Mouse (Mus musculus) lung, embryonic 15.5 days (tissue): ENCODE measurements around the gene Gpatch1. TPM values are rescaled to one million over a fixed set of nuclear protein-coding genes. Genes with fewer than 3 reads are reported as not detected.

Experiments used
- ATAC-seq: fragments of 200-750 bp; cut with Nextera tagmentation; 2 replicates; pipeline ENCODE4 v1.8.0; 2017; ENCODE audit warnings: moderate number of reproducible peaks, borderline replicate concordance; ENCODE audit not compliant: low FRiP score, low TSS enrichment; ENCODE audit errors: extremely low read depth
- H3K27ac ChIP-seq: fragments of 300-500 bp; sonication (generic); 2 replicates; pipeline ENCODE4 v1.5.1; 2015; ENCODE audit warnings: moderate library complexity, mild to moderate bottlenecking, inconsistent platforms
- H3K27me3 ChIP-seq: fragments of 300-500 bp; sonication (generic); 2 replicates; pipeline ENCODE4 v1.6.1; 2015; ENCODE audit warnings: inconsistent platforms
- H3K36me3 ChIP-seq: fragments of 300-500 bp; sonication (generic); 2 replicates; pipeline ENCODE4 v1.6.1; 2015; ENCODE audit warnings: inconsistent platforms
- H3K4me1 ChIP-seq: fragments of 300-500 bp; sonication (generic); 2 replicates; pipeline ENCODE4 v1.6.1; 2015; ENCODE audit warnings: inconsistent platforms
- H3K4me2 ChIP-seq: fragments of 300-500 bp; sonication (generic); 2 replicates; pipeline ENCODE4 v1.6.1; 2015; ENCODE audit warnings: inconsistent platforms, mild to moderate bottlenecking, moderate library complexity
- H3K4me3 ChIP-seq: fragments of 300-500 bp; sonication (generic); 2 replicates; pipeline ENCODE4 v1.5.1; 2015; ENCODE audit warnings: mild to moderate bottlenecking, inconsistent platforms
- H3K9ac ChIP-seq: fragments of 300-500 bp; sonication (generic); 2 replicates; pipeline ENCODE4 v1.6.1; 2015; ENCODE audit warnings: inconsistent platforms
- H3K9me3 ChIP-seq: fragments of 300-500 bp; sonication (generic); 2 replicates; pipeline ENCODE4 v1.6.1; 2016; ENCODE audit warnings: inconsistent platforms
- WGBS: fragments of 180-500 bp; shearing (Covaris S2); methylation state at CpG from one replicate; pipeline ENCODE4 v1.1.7; 2015; 5-methylcytosine and 5-hydroxymethylcytosine counted together
- polyA plus RNA-seq: library from polyadenylated mRNA; unstranded; fragments of >200 nt; fragmentation: Nextera tagmentation; extraction: Ambion mirVana; gene quantifications from 2 replicates; pipeline ENCODE4 v1.2.1, GENCODE M21; 2015

Gene Gpatch1
- 14.2 and 15.7 TPM in 2 replicates for polyA plus RNA-seq

DNA sequence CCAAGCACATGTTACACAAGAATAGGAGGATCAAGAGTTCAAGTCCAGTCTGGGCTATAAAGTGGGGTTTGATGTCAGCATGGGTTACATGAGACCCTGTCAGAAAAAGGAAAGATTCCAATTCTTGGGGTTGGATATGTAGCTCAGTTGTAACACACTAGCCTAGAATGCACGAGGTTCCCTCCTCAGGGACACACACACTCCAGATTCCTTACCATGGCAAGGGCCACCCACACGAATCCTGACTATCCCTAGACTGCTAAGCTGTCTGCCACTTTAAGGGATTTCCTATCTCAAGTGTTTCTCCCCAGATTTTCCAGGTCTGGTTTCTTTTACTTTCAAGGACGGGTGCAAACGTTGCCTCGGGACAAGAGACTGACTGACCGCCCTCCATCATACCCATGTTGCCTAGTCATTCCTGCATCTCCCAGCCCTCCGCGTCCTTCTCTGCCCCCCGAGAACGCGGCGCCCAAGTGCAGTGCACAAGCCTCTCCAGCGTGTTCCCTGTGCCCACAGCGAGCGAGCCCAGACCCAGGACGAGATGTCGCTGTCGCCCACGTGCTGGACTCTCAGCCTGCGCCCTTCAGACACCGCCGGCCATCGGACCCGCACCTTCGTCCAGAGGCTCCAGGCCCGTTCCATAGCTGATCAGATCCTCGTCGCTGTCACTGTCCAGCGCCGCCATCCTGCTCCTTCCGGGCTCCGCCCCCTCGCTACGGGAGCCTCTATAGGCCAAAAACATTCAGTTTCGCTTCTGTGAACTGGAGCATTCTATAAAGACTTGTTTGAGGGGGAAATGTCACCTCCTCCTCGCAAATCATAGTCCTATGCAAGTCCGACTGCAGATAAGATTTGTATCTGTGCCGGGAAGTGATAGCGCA is at the start of gene Gpatch1:
Gpatch1 (minus strand) TSS at position 712 of the 881 bp plus-strand sequence.
- Histone ChIP-seq H3K4me1 (peaks cover 13% of the 10 kb centered on the region), H3K9ac (peak within 1 kb of the TSS; percentile 86), H3K9me3 (no peaks in the 10 kb centered on the region), H3K36me3 (no peaks in the 10 kb centered on the region), H3K27ac (peak within 1 kb of the TSS; percentile 41; the same call in 1 of the 2 replicates), H3K27me3 (no peaks in the 10 kb centered on the region), H3K4me3 (peak within 1 kb of the TSS; percentile 98), H3K4me2 (peak within 1 kb of the TSS; percentile 72)
- ATAC-seq: peak; percentile 74; the same call in 1 of the 2 replicates
- WGBS: under 1% methylated on average over 39 of the region's 39 CpGs

DNA sequence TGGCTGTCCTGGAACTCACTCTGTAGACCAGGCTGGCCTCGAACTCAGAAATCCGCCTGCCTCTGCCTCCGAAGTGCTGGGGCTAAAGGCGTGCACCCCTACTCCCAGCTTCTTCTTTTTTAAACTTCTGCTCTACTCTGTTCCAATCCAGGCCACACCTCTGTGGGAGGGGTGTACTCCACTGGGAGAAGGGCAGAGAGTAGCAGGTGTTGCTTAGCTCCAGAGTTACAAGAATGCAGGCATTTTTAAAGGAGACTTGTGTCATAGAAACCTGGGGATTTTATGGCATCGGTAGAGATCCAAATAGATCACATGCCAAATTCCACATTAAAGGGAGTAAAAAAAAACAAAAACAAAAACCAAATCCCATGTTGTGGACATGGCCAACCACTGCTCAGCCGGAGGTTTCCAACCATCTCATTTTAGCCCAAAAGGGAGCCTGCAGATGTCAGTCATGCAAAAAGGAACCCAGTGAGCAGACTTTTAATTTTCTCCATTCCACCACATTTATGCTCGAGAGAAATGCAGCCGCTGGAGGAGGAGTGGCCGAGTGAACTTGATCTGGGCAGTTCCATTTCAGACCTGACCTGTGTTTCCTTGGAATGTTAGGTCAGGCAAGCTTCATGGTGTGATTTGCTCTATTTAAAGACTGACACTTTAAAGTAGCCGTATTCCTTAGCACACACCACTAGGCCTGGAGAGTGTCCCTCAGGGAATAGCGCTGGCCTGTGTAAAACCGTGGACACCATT is 47.1 kb upstream of the Gpatch1 start:
- H3K4me1 ChIP-seq: no peaks in the 10 kb centered on the region
- no peak overlapping the region for H3K9ac ChIP-seq
- no peak overlapping the region for H3K27ac ChIP-seq
- ATAC-seq: no peak
- H3K4me2 ChIP-seq: no peak overlapping the region
- H3K27me3 ChIP-seq: no peaks in the 10 kb centered on the region
- no peaks in the 10 kb centered on the region for H3K9me3 ChIP-seq
- H3K36me3 ChIP-seq: no peaks in the 10 kb centered on the region
- WGBS: 68% methylated on average over 12 of the region's 12 CpGs
- no peak overlapping the region for H3K4me3 ChIP-seq

DNA sequence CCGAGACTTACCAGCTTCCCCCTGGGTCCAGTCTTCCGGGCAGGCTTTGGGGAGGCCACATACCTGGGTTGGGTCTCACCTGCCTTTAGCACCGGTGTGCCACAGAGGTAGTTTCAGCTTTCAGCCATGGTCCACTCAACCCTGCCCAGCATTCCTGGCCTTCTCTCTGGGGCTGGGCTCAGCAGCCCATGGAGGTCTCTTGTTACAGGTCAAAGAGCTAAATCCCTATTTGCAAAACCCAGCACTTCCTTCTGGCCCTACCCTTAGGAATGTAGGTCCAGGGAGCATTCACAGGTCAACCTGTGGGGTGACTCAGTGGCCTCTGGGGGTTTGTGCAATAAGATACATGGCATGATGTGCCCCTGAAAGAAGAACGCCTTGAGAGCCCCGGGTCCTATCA is 44.6 kb upstream of the Gpatch1 start:
- ATAC-seq: no peak
- 44% methylated on average over 5 of the region's 5 CpGs for WGBS

DNA sequence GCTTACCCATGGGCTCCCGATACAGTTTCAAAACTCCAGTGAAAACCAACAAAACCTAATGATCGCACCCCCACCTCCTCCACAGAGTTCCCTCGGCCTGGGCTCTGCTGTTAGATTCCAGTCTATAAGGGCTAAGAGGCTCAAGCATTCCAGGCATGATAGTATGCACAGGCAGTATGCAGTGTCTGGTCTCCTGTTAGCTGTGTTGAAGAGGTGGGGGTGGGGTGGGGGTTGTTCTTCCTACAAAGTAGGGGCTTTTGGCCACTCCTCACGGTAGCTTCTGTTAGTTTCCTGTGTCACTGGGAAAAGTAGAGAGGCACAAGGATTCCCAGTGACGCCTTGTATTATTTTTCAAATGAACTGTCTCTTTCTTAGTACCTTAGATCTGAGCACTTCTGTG is 44.0 kb upstream of the Gpatch1 start:
- ATAC-seq: no peak
- Histone ChIP-seq H3K27ac (no peak overlapping the region), H3K36me3 (no peaks in the 10 kb centered on the region), H3K4me1 (no peaks in the 10 kb centered on the region), H3K4me3 (no peak overlapping the region), H3K4me2 (no peak overlapping the region), H3K27me3 (no peaks in the 10 kb centered on the region), H3K9me3 (no peaks in the 10 kb centered on the region), H3K9ac (no peak overlapping the region)
- WGBS: 36% methylated on average over 5 of the region's 5 CpGs

More for the DNA sequence above, 44.6 kb upstream of the Gpatch1 start:
- no peaks in the 10 kb centered on the region for H3K27me3 ChIP-seq
- H3K36me3 ChIP-seq: no peaks in the 10 kb centered on the region
- no peaks in the 10 kb centered on the region for H3K9me3 ChIP-seq
- H3K4me1 ChIP-seq: no peaks in the 10 kb centered on the region
- no peak overlapping the region for H3K4me3 ChIP-seq
- no peak overlapping the region for H3K9ac ChIP-seq
- H3K27ac ChIP-seq: no peak overlapping the region
- no peak overlapping the region for H3K4me2 ChIP-seq

DNA sequence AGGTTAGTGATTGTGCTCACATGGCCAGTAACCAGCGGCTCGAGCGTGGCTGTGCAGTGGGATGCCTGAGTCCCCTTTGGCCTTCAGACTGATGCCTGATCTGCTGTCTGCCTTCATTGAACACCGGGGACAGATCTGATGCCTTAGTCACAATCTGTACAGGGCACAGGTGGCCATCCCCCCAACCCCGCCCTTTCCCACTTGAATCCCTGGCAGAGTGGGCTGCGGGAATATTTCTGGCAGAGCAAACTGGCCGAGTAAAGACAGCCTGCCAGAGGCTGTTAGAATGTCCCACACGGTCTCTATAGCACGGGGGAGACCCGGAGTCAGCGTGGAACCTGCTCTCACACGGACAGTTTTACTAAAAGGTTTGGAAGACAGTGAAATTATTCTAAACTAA is 39.4 kb upstream of the Gpatch1 start:
- no peaks in the 10 kb centered on the region for H3K36me3 ChIP-seq
- 76% methylated on average over 12 of the region's 12 CpGs for WGBS

DNA sequence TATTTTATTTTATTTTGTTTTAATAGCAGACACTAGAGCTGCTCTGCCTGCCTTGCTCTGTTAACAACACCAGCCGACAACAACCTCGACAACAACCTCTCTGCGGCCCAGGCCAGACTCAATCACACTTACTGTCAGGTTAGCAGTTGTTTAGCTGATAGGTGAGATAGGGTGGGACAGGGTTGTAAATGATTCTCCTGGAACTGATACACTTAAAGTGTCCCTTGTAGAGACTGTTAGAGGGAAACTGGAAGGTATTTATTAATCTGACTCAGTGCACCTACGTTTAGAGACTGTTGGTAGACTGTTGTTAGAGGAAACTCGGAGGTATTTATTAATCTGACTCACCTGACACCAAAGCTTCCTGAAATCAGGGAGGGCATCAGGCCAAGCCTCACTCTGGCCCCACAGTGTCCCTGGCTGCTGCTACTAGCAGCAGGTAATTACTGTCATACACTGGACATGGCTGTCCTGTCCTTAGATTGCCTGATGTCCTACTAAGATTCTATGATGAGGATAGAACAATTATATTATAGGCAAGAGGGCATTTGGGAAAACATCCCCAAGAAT is 37.1 kb upstream of the Gpatch1 start:
- Histone ChIP-seq H3K27me3 (no peaks in the 10 kb centered on the region), H3K27ac (no peak overlapping the region), H3K4me1 (no peaks in the 10 kb centered on the region), H3K4me2 (no peak overlapping the region), H3K4me3 (no peak overlapping the region), H3K36me3 (no peaks in the 10 kb centered on the region), H3K9me3 (no peaks in the 10 kb centered on the region), H3K9ac (no peak overlapping the region)
- ATAC-seq: no peak
- 37% methylated on average over 5 of the region's 5 CpGs for WGBS

More for the DNA sequence above, 39.4 kb upstream of the Gpatch1 start:
- no peak for ATAC-seq
- Histone ChIP-seq H3K9ac (no peak overlapping the region), H3K4me3 (no peak overlapping the region), H3K9me3 (no peaks in the 10 kb centered on the region), H3K27me3 (no peaks in the 10 kb centered on the region), H3K4me2 (no peak overlapping the region), H3K4me1 (no peaks in the 10 kb centered on the region), H3K27ac (no peak overlapping the region)

DNA sequence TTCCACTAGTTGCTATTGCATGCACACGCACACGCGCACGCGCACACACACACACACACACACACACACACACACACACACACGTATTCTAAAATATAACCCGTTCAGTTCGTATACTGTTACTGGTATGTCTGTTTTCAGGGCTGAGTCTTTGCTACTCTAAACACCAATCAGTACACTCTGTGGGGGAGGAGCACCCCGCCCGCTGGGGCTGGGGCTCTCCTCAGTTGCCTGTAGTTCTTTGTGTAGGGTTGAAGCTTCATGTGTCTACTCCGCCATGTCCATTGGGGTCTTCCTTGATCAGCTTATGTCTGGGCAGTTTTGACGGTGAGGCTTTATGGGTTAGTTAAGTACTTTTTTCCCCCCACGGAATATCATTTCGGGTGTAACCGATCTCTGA is 35.1 kb upstream of the Gpatch1 start:
- no peak for ATAC-seq
- no peak overlapping the region for H3K4me2 ChIP-seq
- no peak overlapping the region for H3K4me3 ChIP-seq
- no peaks in the 10 kb centered on the region for H3K36me3 ChIP-seq
- H3K27me3 ChIP-seq: no peaks in the 10 kb centered on the region
- H3K27ac ChIP-seq: no peak overlapping the region
- no peaks in the 10 kb centered on the region for H3K4me1 ChIP-seq
- H3K9ac ChIP-seq: no peak overlapping the region
- WGBS: 93% methylated on average over 15 of the region's 15 CpGs
- H3K9me3 ChIP-seq: no peaks in the 10 kb centered on the region

DNA sequence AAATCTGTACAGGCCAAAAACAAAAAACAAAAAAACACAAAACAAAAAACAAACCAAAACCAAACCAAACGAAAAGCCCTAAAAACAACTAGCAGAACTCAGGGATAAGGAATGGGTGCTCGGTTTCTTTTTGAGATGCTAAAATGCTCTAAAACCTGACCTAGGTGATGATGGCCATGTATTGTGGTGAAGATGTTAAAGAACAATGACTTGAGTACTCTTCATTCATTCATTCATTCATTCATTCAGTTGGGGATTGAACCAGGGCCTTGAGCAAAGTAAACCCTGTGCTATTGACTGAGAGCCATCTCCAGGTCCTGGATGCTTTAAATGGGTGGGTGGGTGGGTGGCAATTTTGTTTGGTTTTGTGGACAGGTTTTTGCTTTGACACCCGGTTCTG is 32.9 kb upstream of the Gpatch1 start:
- Histone ChIP-seq H3K4me3 (no peak overlapping the region), H3K9me3 (no peaks in the 10 kb centered on the region), H3K4me2 (no peak overlapping the region), H3K27me3 (no peaks in the 10 kb centered on the region), H3K4me1 (no peaks in the 10 kb centered on the region), H3K27ac (no peak overlapping the region), H3K9ac (no peak overlapping the region), H3K36me3 (no peaks in the 10 kb centered on the region)
- no peak for ATAC-seq
- WGBS: 87% methylated on average over 3 of the region's 3 CpGs

DNA sequence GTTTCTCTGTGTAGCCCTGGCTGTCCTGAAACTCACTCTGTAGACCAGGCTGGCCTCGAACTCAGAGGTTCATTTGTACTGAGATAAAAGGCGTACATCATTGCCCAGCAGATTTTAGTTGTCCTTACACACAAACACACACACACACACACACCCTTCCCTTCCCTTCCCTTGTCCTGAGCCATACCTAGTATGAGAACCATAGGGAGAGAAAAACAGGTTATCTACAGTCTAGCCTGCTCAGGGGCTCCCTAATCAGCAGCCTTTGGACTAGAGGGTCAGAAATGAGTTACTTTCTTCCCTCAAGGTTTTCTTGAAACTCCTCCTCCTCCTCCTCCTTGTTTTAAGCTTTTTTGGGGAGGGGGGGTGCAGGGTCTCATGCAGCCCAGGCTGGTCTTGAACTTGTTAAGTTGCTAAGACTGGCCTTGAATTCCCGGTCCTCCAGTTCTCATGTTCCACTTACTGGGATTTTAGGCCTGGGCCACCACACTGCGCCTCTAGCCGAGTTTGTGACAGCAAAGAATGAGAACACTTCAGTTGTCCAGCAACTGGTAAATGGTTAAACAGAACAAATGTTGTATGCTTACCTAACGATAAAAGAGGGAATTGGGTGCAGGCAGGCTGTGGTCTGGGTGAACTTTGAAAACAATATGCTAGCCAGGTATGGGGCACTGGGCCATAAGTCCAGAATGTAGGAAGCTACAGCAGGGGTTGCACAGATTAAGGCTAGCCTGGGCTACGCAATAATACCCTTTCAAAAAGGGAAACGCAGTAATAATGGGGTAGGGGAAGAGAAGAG is 31.8 kb upstream of the Gpatch1 start:
- WGBS: 74% methylated on average over 8 of the region's 8 CpGs
- ATAC-seq: no peak
- no peak overlapping the region for H3K27ac ChIP-seq
- H3K27me3 ChIP-seq: no peaks in the 10 kb centered on the region
- H3K9me3 ChIP-seq: no peaks in the 10 kb centered on the region
- no peaks in the 10 kb centered on the region for H3K4me1 ChIP-seq
- H3K4me2 ChIP-seq: no peak overlapping the region
- H3K9ac ChIP-seq: no peak overlapping the region
- H3K4me3 ChIP-seq: no peak overlapping the region
- H3K36me3 ChIP-seq: no peaks in the 10 kb centered on the region

DNA sequence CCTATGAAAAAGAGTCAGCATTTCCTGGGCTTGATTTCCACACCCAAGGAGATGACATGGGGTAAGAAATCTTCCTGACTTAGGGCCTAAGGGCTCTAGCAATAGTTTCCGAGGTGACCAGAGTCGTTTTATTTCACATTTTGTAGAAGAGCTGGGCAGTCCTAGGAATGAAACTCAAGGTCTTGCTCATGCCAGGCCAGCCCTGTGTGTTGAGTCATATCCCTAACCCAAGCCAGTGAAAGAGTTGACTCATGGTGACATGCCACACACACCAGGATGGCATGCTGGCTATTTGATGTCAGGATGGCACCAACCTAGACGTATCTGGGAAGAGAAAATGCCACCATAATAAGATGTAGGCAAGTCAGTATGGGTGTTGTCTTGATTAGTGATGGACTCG is 30.8 kb upstream of the Gpatch1 start:
- H3K4me2 ChIP-seq: no peak overlapping the region
- no peak overlapping the region for H3K9ac ChIP-seq
- H3K4me3 ChIP-seq: no peak overlapping the region
- no peaks in the 10 kb centered on the region for H3K4me1 ChIP-seq
- ATAC-seq: no peak
- H3K27me3 ChIP-seq: no peaks in the 10 kb centered on the region
- no peak overlapping the region for H3K27ac ChIP-seq
- WGBS: 87% methylated on average over 4 of the region's 4 CpGs
- H3K9me3 ChIP-seq: no peaks in the 10 kb centered on the region
- H3K36me3 ChIP-seq: no peaks in the 10 kb centered on the region

DNA sequence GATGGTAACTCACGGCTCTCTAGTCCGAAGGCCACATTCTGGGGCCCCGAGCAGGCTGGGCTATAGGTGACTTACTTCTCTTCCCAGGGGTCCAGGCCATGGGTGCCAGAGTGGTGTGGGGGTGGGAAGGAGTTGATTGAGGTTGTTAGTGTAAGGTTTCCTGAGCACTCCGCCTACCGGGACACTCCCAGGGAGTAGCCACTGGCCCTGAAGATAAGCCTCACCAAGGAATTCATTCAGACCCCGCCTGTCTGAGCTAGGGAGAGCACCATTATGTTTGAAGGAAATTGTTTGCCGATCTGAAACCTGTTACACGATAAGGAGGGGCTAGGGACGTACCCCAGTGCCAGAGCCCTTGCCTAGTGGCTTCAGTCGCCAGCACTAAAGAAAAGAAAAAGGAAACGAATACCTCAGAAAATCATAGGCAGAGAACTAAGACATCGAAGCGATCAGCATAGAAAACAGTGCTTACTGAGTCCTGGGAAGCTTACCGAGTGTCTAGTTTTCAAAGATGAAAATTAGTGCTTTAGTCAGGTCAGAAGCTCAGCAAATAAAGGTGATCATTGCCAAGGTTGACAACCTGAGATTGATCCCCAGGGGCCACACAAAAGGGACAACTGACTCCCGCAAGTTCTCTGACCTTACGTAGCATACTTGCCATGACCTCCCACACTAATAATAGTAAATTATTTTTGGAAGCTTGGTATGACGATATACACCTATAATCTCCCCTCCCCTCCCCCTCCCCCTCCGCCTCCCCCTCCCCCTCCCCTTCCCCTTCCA is 29.9 kb upstream of the Gpatch1 start:
- no peaks in the 10 kb centered on the region for H3K27me3 ChIP-seq
- peak overlapping the region; percentile 41; the same call in 1 of the 2 replicates for H3K27ac ChIP-seq
- H3K9ac ChIP-seq: no peak overlapping the region
- ATAC-seq: 0 out of 2 replicates have a peak, but pooled peaks have one; percentile 23
- no peaks in the 10 kb centered on the region for H3K4me1 ChIP-seq
- no peak overlapping the region for H3K4me3 ChIP-seq
- H3K9me3 ChIP-seq: no peaks in the 10 kb centered on the region
- H3K36me3 ChIP-seq: no peaks in the 10 kb centered on the region
- H3K4me2 ChIP-seq: no peak overlapping the region
- WGBS: 43% methylated on average over 17 of the region's 18 CpGs
